Mouse (Mus musculus): ENCODE results near the gene Rps25. TPM values are rescaled to one million over a fixed set of nuclear protein-coding genes. Genes with fewer than 3 reads are reported as not detected.

The Rps25 gene
- polyA plus RNA-seq, 1 experiment from 2014 or later = 1,783 TPM

DNA sequence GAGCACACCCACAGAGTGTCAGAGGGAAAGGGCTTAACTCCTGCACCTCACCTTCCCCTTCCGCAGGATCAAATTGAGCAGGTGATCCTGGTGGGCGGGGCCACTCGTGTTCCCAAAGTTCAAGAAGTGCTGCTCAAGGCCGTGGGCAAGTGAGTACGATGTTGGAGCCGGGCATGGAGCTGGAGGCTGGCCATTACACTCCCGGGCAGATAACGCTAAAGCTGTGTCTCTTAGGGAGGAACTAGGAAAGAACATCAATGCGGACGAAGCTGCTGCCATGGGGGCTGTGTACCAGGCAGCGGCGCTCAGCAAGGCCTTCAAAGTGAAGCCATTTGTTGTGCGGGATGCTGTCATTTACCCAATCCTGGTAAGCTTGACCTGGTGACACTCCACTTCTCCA is 22.3 kb upstream of the Rps25 start:
- no peak overlapping the region for H3K9ac ChIP-seq
- no peak overlapping the region for H3K4me3 ChIP-seq
- peaks cover 92% of the 10 kb centered on the region for H3K36me3 ChIP-seq
- no peaks in the 10 kb centered on the region for H3K9me3 ChIP-seq (replicated peaks)
- H3K27me3 ChIP-seq (replicated peaks) = no peaks in the 10 kb centered on the region
- H3K4me2 ChIP-seq = no peak overlapping the region
- WGBS (ENCODE audit: insufficient replicate concordance) = 89% methylated on average over 13 of the region's 13 CpGs
- no peak overlapping the region for H3K27ac ChIP-seq
- no peak for ATAC-seq
- H3K4me1 ChIP-seq = peaks cover 18% of the 10 kb centered on the region

DNA sequence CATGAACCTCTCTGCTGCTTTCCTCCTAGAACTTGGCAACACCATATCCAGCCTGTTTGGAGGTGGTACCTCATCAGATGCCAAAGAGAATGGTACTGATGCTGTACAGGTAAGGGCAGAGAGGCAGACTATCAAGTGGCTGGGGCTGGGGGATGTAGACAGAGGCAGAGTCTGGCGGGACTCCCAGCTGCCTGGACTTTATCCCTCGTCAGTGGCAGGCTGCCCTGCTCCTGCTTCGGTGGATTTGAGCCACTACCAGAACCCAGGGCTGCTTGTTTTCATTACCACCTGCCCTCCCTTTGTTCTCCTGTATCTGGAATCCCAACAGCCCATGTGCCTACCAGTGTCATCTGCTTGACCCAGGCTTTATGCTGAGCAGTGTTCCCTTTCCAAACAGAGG is 19.7 kb upstream of the Rps25 start:
- H3K27ac ChIP-seq = no peak overlapping the region
- ATAC-seq = no peak
- 73% methylated on average over 3 of the region's 3 CpGs for WGBS (ENCODE audit: insufficient replicate concordance)
- no peak overlapping the region for H3K4me2 ChIP-seq
- H3K4me1 ChIP-seq = no peaks in the 10 kb centered on the region
- no peaks in the 10 kb centered on the region for H3K9me3 ChIP-seq (replicated peaks)
- H3K9ac ChIP-seq = no peak overlapping the region
- no peaks in the 10 kb centered on the region for H3K27me3 ChIP-seq (replicated peaks)
- peaks cover 98% of the 10 kb centered on the region for H3K36me3 ChIP-seq
- H3K4me3 ChIP-seq = no peak overlapping the region

DNA sequence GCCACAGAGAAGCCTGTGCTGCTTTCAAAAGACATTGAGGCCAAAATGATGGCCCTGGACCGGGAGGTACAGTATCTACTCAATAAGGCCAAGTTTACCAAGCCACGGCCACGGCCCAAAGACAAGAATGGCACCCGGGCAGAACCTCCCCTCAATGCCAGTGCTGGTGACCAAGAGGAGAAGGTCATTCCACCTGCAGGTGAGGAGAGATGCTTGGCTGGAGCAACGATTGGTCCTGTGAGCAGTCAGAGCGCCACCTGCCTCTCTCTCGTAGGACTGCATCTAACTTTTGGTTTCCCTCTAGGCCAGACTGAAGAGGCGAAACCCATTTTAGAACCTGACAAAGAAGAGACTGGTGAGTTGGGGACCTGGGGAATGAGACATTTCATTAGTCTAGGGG is 17.7 kb upstream of the Rps25 start:
- ATAC-seq = no peak
- Histone ChIP-seq H3K4me3 (no peak overlapping the region), H3K27ac (no peak overlapping the region), H3K9ac (no peak overlapping the region), H3K9me3 (replicated peaks) (no peaks in the 10 kb centered on the region), H3K36me3 (peaks cover 84% of the 10 kb centered on the region), H3K4me2 (no peak overlapping the region), H3K27me3 (replicated peaks) (no peaks in the 10 kb centered on the region), H3K4me1 (no peaks in the 10 kb centered on the region)
- WGBS (ENCODE audit: insufficient replicate concordance) = 60% methylated on average over 8 of the region's 8 CpGs

- no peaks in the 10 kb centered on the region for H3K9me3 ChIP-seq (replicated peaks)
- H3K4me1 ChIP-seq = peaks cover 9% of the 10 kb centered on the region
- H3K36me3 ChIP-seq = peaks cover 62% of the 10 kb centered on the region
- H3K9ac ChIP-seq = no peak overlapping the region
- WGBS (ENCODE audit: insufficient replicate concordance) = 41% methylated on average over 4 of the region's 4 CpGs
- H3K4me2 ChIP-seq = no peak overlapping the region
- no peak overlapping the region for H3K4me3 ChIP-seq
- H3K27me3 ChIP-seq (replicated peaks) = no peaks in the 10 kb centered on the region
- peak; percentile 28; the same call in 1 of the 2 replicates for ATAC-seq
- H3K27ac ChIP-seq = no peak overlapping the region
Measured at GRCm38 (mm10) chr9:44391466-44391865, 15.5 kb upstream of the Rps25 start.

GRCm38 (mm10) chr9:44396684-44397411 is 10.1 kb upstream of the Rps25 start, which contains the start of gene Slc37a4:
Gene Slc37a4 (plus strand): TSS chr9:44396852.
- Histone ChIP-seq H3K9ac (peak within 1 kb of the TSS; percentile 91), H3K9me3 (replicated peaks) (no peaks in the 10 kb centered on the region), H3K4me1 (peaks cover 44% of the 10 kb centered on the region), H3K27me3 (replicated peaks) (no peaks in the 10 kb centered on the region), H3K4me2 (peak within 1 kb of the TSS; percentile 97), H3K27ac (peak within 1 kb of the TSS; percentile 92), H3K4me3 (peak within 1 kb of the TSS; percentile 81), H3K36me3 (peaks cover 42% of the 10 kb centered on the region)
- peak; percentile 99 for ATAC-seq
- under 1% methylated on average over 43 of the region's 43 CpGs for WGBS (ENCODE audit: insufficient replicate concordance)

DNA sequence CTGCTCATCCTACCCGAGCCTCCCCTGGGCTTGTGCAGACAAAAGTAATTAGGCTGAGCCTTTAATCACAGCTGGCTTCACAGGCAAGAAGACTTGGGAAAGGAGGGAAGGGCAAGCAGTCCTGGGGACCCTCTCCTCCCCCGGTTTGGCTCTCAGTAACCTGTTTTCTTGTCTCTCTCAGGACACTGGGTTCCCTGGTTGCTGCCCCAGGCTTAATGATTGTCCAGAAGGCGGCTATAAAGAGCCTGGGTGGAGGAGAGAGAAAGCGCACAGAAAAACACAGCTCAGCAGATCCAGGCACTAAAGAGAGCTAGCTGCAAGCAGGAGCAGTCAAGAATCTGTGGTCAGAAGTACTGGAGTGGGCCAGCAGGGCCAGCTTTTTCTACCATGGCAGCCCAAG is 8.9 kb upstream of the Rps25 start:
- Histone ChIP-seq H3K9me3 (replicated peaks) (no peaks in the 10 kb centered on the region), H3K27me3 (replicated peaks) (no peaks in the 10 kb centered on the region), H3K27ac (peak overlapping the region; percentile 92), H3K4me1 (peaks cover 48% of the 10 kb centered on the region), H3K36me3 (peaks cover 46% of the 10 kb centered on the region), H3K4me2 (peak overlapping the region; percentile 97), H3K9ac (peak overlapping the region; percentile 91), H3K4me3 (peak overlapping the region; percentile 81)
- ATAC-seq = no peak
- WGBS (ENCODE audit: insufficient replicate concordance) = 45% methylated on average over 4 of the region's 4 CpGs

DNA sequence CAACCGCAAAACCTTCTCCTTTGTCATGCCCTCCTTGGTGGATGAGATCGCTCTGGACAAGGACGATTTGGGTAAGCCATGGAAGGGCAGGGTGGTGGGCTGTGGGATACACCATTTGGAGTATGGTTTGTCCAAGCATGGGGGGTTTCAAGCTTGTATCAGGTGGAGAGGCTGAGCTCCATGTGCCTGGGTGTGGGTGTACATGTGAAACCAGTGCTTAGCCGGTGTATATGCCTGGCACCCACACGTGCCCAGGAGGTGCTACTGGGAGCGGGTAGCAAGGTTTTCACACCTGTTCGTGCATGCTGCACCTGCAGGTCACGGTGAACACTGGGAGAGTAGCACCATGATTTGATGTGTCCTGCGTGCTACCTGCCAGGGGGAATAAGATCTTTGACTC is 8.4 kb upstream of the Rps25 start:
- Histone ChIP-seq H3K27ac (peak overlapping the region; percentile 92), H3K36me3 (peaks cover 51% of the 10 kb centered on the region), H3K4me1 (peaks cover 48% of the 10 kb centered on the region), H3K4me3 (peak overlapping the region; percentile 81), H3K4me2 (peak overlapping the region; percentile 97), H3K9me3 (replicated peaks) (no peaks in the 10 kb centered on the region), H3K27me3 (replicated peaks) (no peaks in the 10 kb centered on the region), H3K9ac (peak overlapping the region; percentile 91; the same call in 1 of the 2 replicates)
- 81% methylated on average over 9 of the region's 9 CpGs for WGBS (ENCODE audit: insufficient replicate concordance)
- ATAC-seq = no peak

DNA sequence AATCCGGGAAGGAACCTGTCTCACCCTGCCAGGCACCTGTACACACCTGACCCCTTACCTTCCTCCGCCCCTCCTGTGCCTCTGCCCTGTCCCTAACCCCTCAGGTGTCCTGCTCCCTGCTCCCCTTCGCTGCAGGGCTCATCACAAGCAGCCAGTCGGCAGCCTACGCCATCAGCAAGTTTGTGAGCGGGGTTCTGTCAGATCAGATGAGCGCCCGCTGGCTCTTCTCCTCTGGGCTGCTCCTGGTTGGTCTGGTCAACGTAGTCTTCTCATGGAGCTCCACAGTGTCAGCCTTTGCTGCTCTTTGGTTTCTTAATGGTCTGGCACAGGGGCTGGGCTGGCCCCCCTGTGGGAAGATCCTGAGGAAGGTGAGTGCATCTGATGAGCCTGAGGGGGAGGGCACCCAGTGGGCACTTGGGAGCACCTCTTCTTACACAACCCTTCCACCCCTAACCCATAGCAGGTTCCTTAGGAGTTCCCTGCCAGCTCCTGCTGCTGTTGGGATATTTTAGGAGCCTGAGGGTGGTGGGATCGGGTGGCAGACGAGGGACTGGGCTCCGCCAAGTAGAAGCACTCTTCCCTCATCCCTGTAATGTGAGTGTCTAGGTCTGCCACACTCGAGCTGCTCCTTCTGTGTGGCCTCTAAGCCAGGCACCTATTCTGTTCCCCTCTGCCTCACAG is 7.7 kb upstream of the Rps25 start:
- Histone ChIP-seq H3K4me1 (peaks cover 48% of the 10 kb centered on the region), H3K9me3 (replicated peaks) (no peaks in the 10 kb centered on the region), H3K27me3 (replicated peaks) (no peaks in the 10 kb centered on the region), H3K27ac (no peak overlapping the region), H3K4me3 (no peak overlapping the region), H3K9ac (0 out of 2 replicates have a peak overlapping the region, but pooled peaks have one; percentile 33), H3K36me3 (peaks cover 58% of the 10 kb centered on the region), H3K4me2 (peak overlapping the region; percentile 97)
- no peak for ATAC-seq
- 78% methylated on average over 13 of the region's 13 CpGs for WGBS (ENCODE audit: insufficient replicate concordance)

GRCm38 (mm10) chr9:44399795-44400114 is 7.2 kb upstream of the Rps25 start:
- no peak overlapping the region for H3K4me3 ChIP-seq
- peaks cover 63% of the 10 kb centered on the region for H3K36me3 ChIP-seq
- H3K9me3 ChIP-seq (replicated peaks) = no peaks in the 10 kb centered on the region
- H3K9ac ChIP-seq = no peak overlapping the region
- H3K4me2 ChIP-seq = no peak overlapping the region
- H3K4me1 ChIP-seq = peaks cover 50% of the 10 kb centered on the region
- ATAC-seq = no peak
- 84% methylated on average over 6 of the region's 6 CpGs for WGBS (ENCODE audit: insufficient replicate concordance)
- no peak overlapping the region for H3K27ac ChIP-seq
- H3K27me3 ChIP-seq (replicated peaks) = no peaks in the 10 kb centered on the region

DNA sequence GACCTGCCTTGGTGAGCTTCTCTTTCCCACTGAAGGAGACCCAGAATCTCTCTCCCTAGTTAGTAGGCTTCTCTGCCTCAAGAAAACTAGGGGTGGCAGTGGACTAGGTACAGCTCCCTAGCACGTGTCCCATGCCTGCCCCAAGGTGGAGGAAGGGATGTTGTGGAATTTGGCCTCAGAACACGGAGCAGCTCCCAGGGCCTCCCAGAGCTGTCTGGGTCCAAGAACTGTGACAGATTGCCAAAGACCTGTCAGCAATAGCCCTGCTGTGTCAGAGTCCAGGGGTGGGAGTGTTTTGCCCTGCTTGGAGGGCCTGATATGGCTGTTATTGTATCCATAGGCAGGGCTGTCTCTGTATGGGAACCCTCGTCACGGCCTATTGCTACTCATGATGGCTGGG is 5.9 kb upstream of the Rps25 start:
- H3K4me3 ChIP-seq = no peak overlapping the region
- no peak overlapping the region for H3K9ac ChIP-seq
- H3K27ac ChIP-seq = no peak overlapping the region
- 85% methylated on average over 4 of the region's 4 CpGs for WGBS (ENCODE audit: insufficient replicate concordance)
- H3K9me3 ChIP-seq (replicated peaks) = no peaks in the 10 kb centered on the region
- peaks cover 57% of the 10 kb centered on the region for H3K4me1 ChIP-seq
- no peaks in the 10 kb centered on the region for H3K27me3 ChIP-seq (replicated peaks)
- no peak for ATAC-seq
- H3K4me2 ChIP-seq = no peak overlapping the region
- peaks cover 72% of the 10 kb centered on the region for H3K36me3 ChIP-seq

GRCm38 (mm10) chr9:44405011-44405410 is 1.9 kb upstream of the Rps25 start:
- Histone ChIP-seq H3K4me1 (peaks cover 51% of the 10 kb centered on the region), H3K9me3 (replicated peaks) (no peaks in the 10 kb centered on the region), H3K4me2 (no peak overlapping the region), H3K27me3 (replicated peaks) (no peaks in the 10 kb centered on the region), H3K36me3 (peaks cover 73% of the 10 kb centered on the region), H3K4me3 (no peak overlapping the region), H3K9ac (no peak overlapping the region), H3K27ac (no peak overlapping the region)
- WGBS (ENCODE audit: insufficient replicate concordance) = 80% methylated on average over 3 of the region's 3 CpGs
- ATAC-seq = no peak

DNA sequence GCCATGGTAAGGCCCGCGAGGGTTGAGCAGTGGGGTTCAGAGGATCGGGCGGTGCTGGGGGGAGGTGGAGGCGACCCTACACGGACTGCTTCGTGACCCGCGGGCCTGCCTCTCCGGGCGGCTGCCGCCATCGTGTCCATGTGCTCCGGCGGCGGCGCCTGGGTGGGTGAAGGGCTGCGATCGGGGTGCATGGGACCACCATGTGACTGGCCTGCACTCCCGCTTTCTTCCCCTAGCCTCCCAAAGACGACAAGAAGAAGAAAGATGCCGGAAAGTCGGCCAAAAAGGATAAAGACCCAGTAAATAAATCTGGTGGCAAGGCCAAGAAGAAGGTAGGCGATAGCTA is 786 bp downstream of the Rps25 start:
- H3K4me1 ChIP-seq = peaks cover 66% of the 10 kb centered on the region
- H3K4me3 ChIP-seq = peak overlapping the region; percentile 91
- WGBS (ENCODE audit: insufficient replicate concordance) = under 1% methylated on average over 24 of the region's 24 CpGs
- H3K27me3 ChIP-seq (replicated peaks) = no peaks in the 10 kb centered on the region
- no peaks in the 10 kb centered on the region for H3K9me3 ChIP-seq (replicated peaks)
- no peak for ATAC-seq
- peak overlapping the region; percentile 73 for H3K4me2 ChIP-seq
- H3K27ac ChIP-seq = peak overlapping the region; percentile 90
- H3K9ac ChIP-seq = peak overlapping the region; percentile 91
- peaks cover 73% of the 10 kb centered on the region for H3K36me3 ChIP-seq

All from liver, embryonic 12.5 days (tissue).